Mouse (Mus musculus): ENCODE data around the gene Snap91.

DNA sequence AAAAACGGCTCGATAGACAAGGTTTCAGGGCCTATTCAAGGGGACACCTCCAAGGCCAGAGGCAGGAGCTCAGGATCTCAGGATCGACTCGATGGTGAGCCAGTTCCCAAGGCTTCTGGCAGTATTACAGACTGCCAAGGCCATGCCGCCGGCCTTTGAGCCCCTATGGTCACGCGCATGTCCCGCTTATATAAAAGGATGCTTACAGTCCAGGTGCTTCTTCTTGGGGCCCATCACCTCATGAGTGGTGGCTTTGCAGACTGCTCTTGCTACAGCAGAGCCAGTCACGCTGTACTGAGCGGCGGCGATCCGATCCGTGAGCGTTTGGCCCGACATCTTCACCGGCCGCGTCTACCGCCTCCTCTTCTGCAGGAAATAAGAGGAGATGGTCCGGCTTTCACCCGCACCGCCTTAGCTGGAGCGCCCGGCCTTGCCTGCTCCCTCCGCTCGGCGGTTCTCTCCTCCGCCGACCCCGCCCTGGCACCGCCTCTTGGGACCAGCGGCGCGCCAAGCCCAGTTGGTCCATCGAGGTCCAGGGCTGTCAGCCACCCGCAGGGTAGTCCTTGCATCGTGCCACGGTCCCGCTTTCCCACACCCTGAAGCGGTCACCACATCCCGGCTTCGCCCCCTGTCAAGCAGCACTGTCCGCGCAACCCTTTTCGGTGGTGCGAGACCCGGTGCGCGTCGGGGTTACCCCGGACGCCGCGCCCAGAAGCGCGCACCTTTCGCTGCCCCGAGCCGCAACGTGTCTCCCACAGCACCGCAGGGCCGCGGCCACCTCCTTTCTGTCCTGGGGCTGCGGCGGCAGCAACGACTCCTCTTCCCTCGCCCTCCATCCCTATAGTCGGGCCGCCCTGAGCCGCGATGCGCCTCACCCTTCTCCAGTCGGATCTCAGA, 990 bp downstream of the Snap91 start:
- TF ChIP-seq CTCF (IDR thresholded peaks at IDR 0.05; ENCODE audit: insufficient read depth, low read depth, low read length) (no peak), POLR2A (IDR thresholded peaks at IDR 0.05; ENCODE audit: insufficient read depth, low read depth, low read length) (no peak)
